18 mouse cellular contexts compared by ENCODE assay signal in genomic region chr11:18399561-18399960, GRCm38 (mm10).
DNase-seq lines count a peak whose midpoint lies in the region; ATAC-seq and TF ChIP-seq lines count a peak whose summit lies in the region.
"Had no signal": no experiment of that assay in that cellular context is flagged by ENCODE, and none has a peak within 500 bp of the region (broad histone marks: within the 10 kb centered on the region; RNA-seq: fewer than 3 reads in every experiment).

No protein-coding gene starts in this region.

- no peaks in the 10 kb centered on the region for H3K27me3 ChIP-seq in intestine, postnatal 0 days (replicated peaks; ENCODE audit: control insufficient read depth, insufficient read depth, low read length)
- no peaks in the 10 kb centered on the region for H3K27me3 ChIP-seq in intestine, embryonic 16.5 days (replicated peaks; ENCODE audit: control insufficient read depth, insufficient read depth, low read length)
- no peaks in the 10 kb centered on the region for H3K27me3 ChIP-seq in E14TG2a.4 (ENCODE audit: insufficient read depth, low read length)
- H3K27me3 ChIP-seq in forebrain, embryonic 12.5 days: no peaks in the 10 kb centered on the region
- H3K27me3 ChIP-seq: embryonic facial prominence, embryonic 13.5 days; hindbrain, embryonic 15.5 days; megakaryocyte, embryonic 14.5 days had no signal

- no peak overlapping the region for H3K4me2 ChIP-seq in intestine, postnatal 0 days (replicated peaks; ENCODE audit: low read depth)
- no peak overlapping the region for H3K4me2 ChIP-seq in intestine, embryonic 16.5 days (ENCODE audit: low read depth, low read length)
- H3K4me2 ChIP-seq in forebrain, embryonic 12.5 days: no peak overlapping the region
- H3K4me2 ChIP-seq: embryonic facial prominence, embryonic 13.5 days; hindbrain, embryonic 15.5 days had no signal

- WGBS in intestine, postnatal 0 days: 67% methylated on average over 4 of the region's 4 CpGs
- 73% methylated on average over 4 of the region's 4 CpGs for WGBS in intestine, embryonic 16.5 days
- WGBS in forebrain, embryonic 12.5 days: 70% methylated on average over 4 of the region's 4 CpGs

- peak; percentile 5 for DNase-seq in adrenal gland, postnatal 10 days
- DNase-seq in adrenal gland, adult 2 months: no peak
- no peak for DNase-seq in brain, embryonic 14.5 days (ENCODE audit: low read depth)
- DNase-seq: cerebellum, adult 9-11 months; forebrain, postnatal 0 days; kidney, adult 2 months; left cerebral cortex, postnatal 4 days; lung, adult 2 months; spleen, adult 18-20 months; thymus, adult 2 months had no signal

- no peaks in the 10 kb centered on the region for H3K4me1 ChIP-seq in intestine, postnatal 0 days (replicated peaks; ENCODE audit: control insufficient read depth, insufficient read depth, low read length)
- H3K4me1 ChIP-seq in intestine, embryonic 16.5 days (ENCODE audit: control insufficient read depth, insufficient read depth, low read length): no peaks in the 10 kb centered on the region
- no peaks in the 10 kb centered on the region for H3K4me1 ChIP-seq in E14TG2a.4 (replicated peaks; ENCODE audit: low read depth, low read length)
- no peaks in the 10 kb centered on the region for H3K4me1 ChIP-seq in forebrain, embryonic 12.5 days
- H3K4me1 ChIP-seq: embryonic facial prominence, embryonic 13.5 days; megakaryocyte, embryonic 14.5 days had no signal

- H3K36me3 ChIP-seq in intestine, postnatal 0 days (ENCODE audit: control insufficient read depth, insufficient read depth): no peaks in the 10 kb centered on the region
- no peaks in the 10 kb centered on the region for H3K36me3 ChIP-seq in intestine, embryonic 16.5 days (ENCODE audit: control insufficient read depth, insufficient read depth, low read length)
- no peaks in the 10 kb centered on the region for H3K36me3 ChIP-seq in E14TG2a.4 (ENCODE audit: insufficient read depth, low read length)
- no peaks in the 10 kb centered on the region for H3K36me3 ChIP-seq in forebrain, embryonic 12.5 days (replicated peaks)
- H3K36me3 ChIP-seq: embryonic facial prominence, embryonic 13.5 days; hindbrain, embryonic 15.5 days had no signal

- peak; percentile 42 for TF ChIP-seq CTCF in intestine, postnatal 0 days (IDR thresholded peaks at IDR 0.05; ENCODE audit: low read depth)
- peak; percentile 52 for TF ChIP-seq CTCF in E14TG2a.4 (conservative IDR thresholded peaks at IDR 0.05; ENCODE audit: low read length)
- TF ChIP-seq CTCF in brain, embryonic 14.5 days (IDR thresholded peaks at IDR 0.05; ENCODE audit: borderline replicate concordance, extremely low read depth, insufficient read depth, insufficient read length): peak; percentile 24; the same call in 1 of the 2 replicates

- no peak overlapping the region for H3K9ac ChIP-seq in intestine, postnatal 0 days (ENCODE audit: low read depth, low read length)
- no peak overlapping the region for H3K9ac ChIP-seq in intestine, embryonic 16.5 days (ENCODE audit: low read depth, low read length)
- H3K9ac ChIP-seq in forebrain, embryonic 12.5 days: no peak overlapping the region
- H3K9ac ChIP-seq: embryonic facial prominence, embryonic 13.5 days; forebrain, postnatal 0 days; hindbrain, embryonic 15.5 days had no signal

- no peaks in the 10 kb centered on the region for H3K9me3 ChIP-seq in intestine, postnatal 0 days (ENCODE audit: control insufficient read depth)
- H3K9me3 ChIP-seq in intestine, embryonic 16.5 days (ENCODE audit: control insufficient read depth, low read length): no peaks in the 10 kb centered on the region
- no peaks in the 10 kb centered on the region for H3K9me3 ChIP-seq in E14TG2a.4 (ENCODE audit: low read length)
- H3K9me3 ChIP-seq in forebrain, embryonic 12.5 days: no peaks in the 10 kb centered on the region
- H3K9me3 ChIP-seq: embryonic facial prominence, embryonic 13.5 days; hindbrain, embryonic 15.5 days had no signal

- no peak overlapping the region for H3K4me3 ChIP-seq in intestine, postnatal 0 days (ENCODE audit: low read depth, low read length)
- H3K4me3 ChIP-seq in intestine, embryonic 16.5 days (ENCODE audit: low read length): no peak overlapping the region
- no peak overlapping the region for H3K4me3 ChIP-seq in E14TG2a.4 (replicated peaks; ENCODE audit: low read length)
- no peak overlapping the region for H3K4me3 ChIP-seq in forebrain, embryonic 12.5 days (replicated peaks)
- H3K4me3 ChIP-seq: embryonic facial prominence, embryonic 13.5 days; hindbrain, embryonic 15.5 days; megakaryocyte, embryonic 14.5 days had no signal

- H3K27ac ChIP-seq in intestine, postnatal 0 days (ENCODE audit: low read depth, low read length): no peak overlapping the region
- H3K27ac ChIP-seq in intestine, embryonic 16.5 days (ENCODE audit: low read length): no peak overlapping the region
- H3K27ac ChIP-seq in forebrain, embryonic 12.5 days: no peak overlapping the region
- H3K27ac ChIP-seq: embryonic facial prominence, embryonic 13.5 days; hindbrain, embryonic 15.5 days had no signal

- no peak for TF ChIP-seq POLR2A in brain, embryonic 14.5 days (IDR thresholded peaks at IDR 0.05; ENCODE audit: borderline replicate concordance, extremely low read depth, insufficient read depth, insufficient read length, poor library complexity, severe bottlenecking)

- no peak for ATAC-seq in intestine, postnatal 0 days
- no peak for ATAC-seq in intestine, embryonic 16.5 days
- no peak for ATAC-seq in forebrain, embryonic 12.5 days (ENCODE audit: low FRiP score)
- ATAC-seq in activated CD4-positive, CD25-positive, alpha-beta regulatory T cell, adult 4 months: no peak
- ATAC-seq: forebrain, postnatal 0 days had no signal
